Mouse (Mus musculus) liver, postnatal 0 days (tissue): ENCODE measurements at regions not wholly inside any gene's neighbourhood (a gene's known extent, or its start where the extent isn't known, plus 50 kb on each side); places are given as distances from the start of the nearest gene placed in this dataset.

ENCODE experiments used
- ATAC-seq: fragments of 200-750 bp; cut with Nextera tagmentation; 2 replicates; pipeline ENCODE4 v1.8.0; 2017; ENCODE audit warnings: mild to moderate bottlenecking, moderate library complexity
- DNase-seq: peaks from one replicate; pipeline ENCODE4 v3.0.0-alpha.2; 2016
- H3K27ac ChIP-seq: fragments of 300-500 bp; sonication (generic); 2 replicates; pipeline ENCODE4 v1.5.1; 2014; ENCODE audit warnings: antibody characterized with exemption, moderate library complexity, mild to moderate bottlenecking, low read depth
- H3K27me3 ChIP-seq: fragments of 300-500 bp; sonication (generic); 2 replicates; pipeline ENCODE4 v1.6.1; 2014; ENCODE audit warnings: low read length, control low read depth, mixed read lengths; ENCODE audit not compliant: insufficient read depth
- H3K36me3 ChIP-seq: fragments of 300-500 bp; sonication (generic); replicated peaks from 2 replicates; pipeline ENCODE4 v1.6.1; 2014; ENCODE audit warnings: mild to moderate bottlenecking, control low read depth, low read length, moderate library complexity, mixed read lengths; ENCODE audit not compliant: insufficient read depth
- H3K4me1 ChIP-seq: fragments of 300-500 bp; sonication (generic); 2 replicates; pipeline ENCODE4 v1.6.1; 2014; ENCODE audit warnings: antibody characterized with exemption, mild to moderate bottlenecking, control low read depth; ENCODE audit not compliant: insufficient read depth
- H3K4me2 ChIP-seq: fragments of 300-500 bp; sonication (generic); 2 replicates; pipeline ENCODE4 v1.6.1; 2014; ENCODE audit warnings: low read depth, mild to moderate bottlenecking, low read length, moderate library complexity, mixed read lengths
- H3K4me3 ChIP-seq: fragments of 300-500 bp; sonication (generic); 2 replicates; pipeline ENCODE4 v1.5.1; 2014; ENCODE audit warnings: low read depth, low read length
- H3K9ac ChIP-seq: fragments of 300-500 bp; sonication (generic); replicated peaks from 2 replicates; pipeline ENCODE4 v1.6.1; 2014; ENCODE audit warnings: mild to moderate bottlenecking, moderate library complexity
- H3K9me3 ChIP-seq: fragments of 300-500 bp; sonication (generic); 2 replicates; pipeline ENCODE4 v1.6.1; 2016; ENCODE audit warnings: mild to moderate bottlenecking, control low read depth, low read length, mixed read lengths
- CTCF ChIP-seq: sonication (generic); IDR thresholded peaks from 2 replicates; pipeline ENCODE4 v1.5.1; 2016; ENCODE audit warnings: antibody characterized with exemption, low read depth
- EP300 ChIP-seq: IDR thresholded peaks from 2 replicates; pipeline ENCODE4 v1.6.1; 2016; ENCODE audit warnings: antibody characterized with exemption, low read depth, mild to moderate bottlenecking
- WGBS: fragments of 180-500 bp; shearing (Covaris S2); extraction: QIAGEN DNeasy Blood & Tissue Kit; methylation state at CpG from one replicate; pipeline ENCODE4 v1.1.7; 2014; ENCODE audit not compliant: insufficient replicate concordance; 5-methylcytosine and 5-hydroxymethylcytosine counted together

- Histone ChIP-seq H3K36me3 (no peaks in the 10 kb centered on the region), H3K27me3 (no peaks in the 10 kb centered on the region), H3K9me3 (no peaks in the 10 kb centered on the region), H3K9ac (no peak overlapping the region), H3K4me3 (no peak overlapping the region), H3K4me2 (0 out of 2 replicates have a peak overlapping the region, but pooled peaks have one; percentile 16), H3K27ac (no peak overlapping the region; the same call in 1 of the 2 replicates), H3K4me1 (peaks cover 3% of the 10 kb centered on the region; the same call in 1 of the 2 replicates)
- 26% methylated on average over 7 of the region's 7 CpGs for WGBS
- TF ChIP-seq CTCF = no peak
- peak; percentile 31; the same call in 1 of the 2 replicates for TF ChIP-seq EP300
- ATAC-seq = peak; percentile 45; the same call in 1 of the 2 replicates
- no peak for DNase-seq
Measured at GRCm38 (mm10) chr6:103339961-103340732, 170.2 kb upstream of the Chl1 start.

- no peaks in the 10 kb centered on the region for H3K9me3 ChIP-seq
- WGBS = 80% methylated on average over 5 of the region's 5 CpGs
- no peak overlapping the region for H3K9ac ChIP-seq
- H3K27me3 ChIP-seq = no peaks in the 10 kb centered on the region
- no peak for TF ChIP-seq EP300
- no peak for TF ChIP-seq CTCF
- H3K27ac ChIP-seq = no peak overlapping the region
- DNase-seq (no peak), ATAC-seq (no peak)
- no peak overlapping the region for H3K4me3 ChIP-seq
- peaks cover 3% of the 10 kb centered on the region; the same call in 1 of the 2 replicates for H3K4me1 ChIP-seq
- H3K36me3 ChIP-seq = no peaks in the 10 kb centered on the region
- H3K4me2 ChIP-seq = no peak overlapping the region
Measured at GRCm38 (mm10) chr6:103343515-103343914, 166.9 kb upstream of the Chl1 start.

GRCm38 (mm10) chr6:103344413-103344812 is 166.0 kb upstream of the Chl1 start:
- no peak for TF ChIP-seq CTCF
- no peak for TF ChIP-seq EP300
- no peaks in the 10 kb centered on the region for H3K36me3 ChIP-seq
- H3K4me1 ChIP-seq = peaks cover 3% of the 10 kb centered on the region; the same call in 1 of the 2 replicates
- no peak overlapping the region for H3K27ac ChIP-seq
- no peak overlapping the region for H3K4me3 ChIP-seq
- H3K9me3 ChIP-seq = no peaks in the 10 kb centered on the region
- 40% methylated on average over 2 of the region's 2 CpGs for WGBS
- no peak for ATAC-seq
- no peaks in the 10 kb centered on the region for H3K27me3 ChIP-seq
- no peak overlapping the region for H3K4me2 ChIP-seq
- H3K9ac ChIP-seq = no peak overlapping the region
- DNase-seq = no peak

- Histone ChIP-seq H3K9me3 (no peaks in the 10 kb centered on the region), H3K27ac (no peak overlapping the region), H3K36me3 (no peaks in the 10 kb centered on the region), H3K9ac (no peak overlapping the region), H3K27me3 (no peaks in the 10 kb centered on the region), H3K4me2 (no peak overlapping the region), H3K4me3 (no peak overlapping the region), H3K4me1 (peaks cover 3% of the 10 kb centered on the region; the same call in 1 of the 2 replicates)
- no peak for TF ChIP-seq CTCF
- no peak for TF ChIP-seq EP300
- no peak for DNase-seq
- WGBS = 61% methylated on average over 3 of the region's 3 CpGs
- ATAC-seq = no peak
Measured at GRCm38 (mm10) chr6:103345195-103345594, 165.2 kb upstream of the Chl1 start.

GRCm38 (mm10) chr6:103352405-103353124 is 157.8 kb upstream of the Chl1 start:
- no peak for TF ChIP-seq EP300
- TF ChIP-seq CTCF = no peak
- H3K27me3 ChIP-seq = no peaks in the 10 kb centered on the region
- H3K36me3 ChIP-seq = no peaks in the 10 kb centered on the region
- no peak overlapping the region for H3K27ac ChIP-seq
- H3K4me2 ChIP-seq = no peak overlapping the region
- no peak overlapping the region for H3K9ac ChIP-seq
- ATAC-seq = no peak
- H3K4me3 ChIP-seq = no peak overlapping the region
- H3K4me1 ChIP-seq = no peaks in the 10 kb centered on the region
- no peaks in the 10 kb centered on the region for H3K9me3 ChIP-seq
- WGBS = 71% methylated on average over 3 of the region's 3 CpGs
- DNase-seq = no peak

GRCm38 (mm10) chr6:103353346-103353745 is 157.0 kb upstream of the Chl1 start:
- ATAC-seq = no peak
- DNase-seq = no peak
- H3K9me3 ChIP-seq = no peaks in the 10 kb centered on the region
- no peak overlapping the region for H3K4me3 ChIP-seq
- no peaks in the 10 kb centered on the region for H3K4me1 ChIP-seq
- WGBS = 77% methylated on average over 1 of the region's 1 CpGs
- H3K4me2 ChIP-seq = no peak overlapping the region
- H3K27me3 ChIP-seq = no peaks in the 10 kb centered on the region
- H3K27ac ChIP-seq = no peak overlapping the region
- no peak overlapping the region for H3K9ac ChIP-seq
- H3K36me3 ChIP-seq = no peaks in the 10 kb centered on the region
- no peak for TF ChIP-seq CTCF
- no peak for TF ChIP-seq EP300
